Mouse (Mus musculus) spleen, adult 2 months (tissue): ENCODE data around the gene Adgrf5.

ENCODE experiments used
- CTCF ChIP-seq: fragments of 200-500 bp; IDR thresholded peaks from 2 replicates; pipeline ENCODE4 v1.5.1; 2011; ENCODE audit warnings: mild to moderate bottlenecking, inconsistent platforms; ENCODE audit not compliant: insufficient read depth, insufficient read length, insufficient replicate concordance; ENCODE audit errors: extremely low read depth
- POLR2A ChIP-seq: fragments of 200-500 bp; IDR thresholded peaks from 2 replicates; pipeline ENCODE4 v1.6.1; 2011; ENCODE audit warnings: low read depth, low read length, inconsistent platforms

GRCm38 (mm10) chr17:43502592-43502991, 142.3 kb downstream of the Adgrf5 start, which contains the start of gene Mep1a:
- TF ChIP-seq CTCF (no peak), POLR2A (no peak)
